Mouse (Mus musculus) heart, embryonic 11.5 days (tissue): ENCODE results near the gene Ctnnb1. TPM values are rescaled to one million over a fixed set of nuclear protein-coding genes. Genes with fewer than 3 reads are reported as not detected.

ENCODE experiments used
- ATAC-seq: fragments of 200-750 bp; cut with Nextera tagmentation; replicated peaks from 2 replicates; pipeline ENCODE4 v1.8.0; 2017; ENCODE audit warnings: moderate library complexity; ENCODE audit not compliant: insufficient number of reproducible peaks, low FRiP score, low TSS enrichment
- H3K27ac ChIP-seq: fragments of 300-500 bp; sonication (generic); 2 replicates; pipeline ENCODE4 v1.5.1; 2014; ENCODE audit warnings: mild to moderate bottlenecking, low read depth, low read length
- H3K27me3 ChIP-seq: fragments of 300-500 bp; sonication (generic); 2 replicates; pipeline ENCODE4 v1.6.1; 2014; ENCODE audit warnings: mild to moderate bottlenecking, low read length, mixed read lengths; ENCODE audit not compliant: control insufficient read depth, insufficient read depth
- H3K36me3 ChIP-seq: fragments of 300-500 bp; sonication (generic); 2 replicates; pipeline ENCODE4 v1.6.1; 2014; ENCODE audit warnings: mild to moderate bottlenecking, low read length, moderate library complexity, mixed read lengths; ENCODE audit not compliant: control insufficient read depth, insufficient read depth
- H3K4me1 ChIP-seq: fragments of 300-500 bp; sonication (generic); 2 replicates; pipeline ENCODE4 v1.6.1; 2014; ENCODE audit warnings: low read length; ENCODE audit not compliant: control insufficient read depth, insufficient read depth
- H3K4me2 ChIP-seq: fragments of 300-500 bp; sonication (generic); 2 replicates; pipeline ENCODE4 v1.6.1; 2014; ENCODE audit warnings: mild to moderate bottlenecking, moderate library complexity
- H3K4me3 ChIP-seq: fragments of 300-500 bp; sonication (generic); 2 replicates; pipeline ENCODE4 v1.5.1; 2014; ENCODE audit warnings: low read depth, low read length
- H3K9ac ChIP-seq: fragments of 300-500 bp; sonication (generic); 2 replicates; pipeline ENCODE4 v1.6.1; 2014; ENCODE audit warnings: mild to moderate bottlenecking, low read depth, low read length, moderate library complexity
- H3K9me3 ChIP-seq: fragments of 300-500 bp; sonication (generic); replicated peaks from 2 replicates; pipeline ENCODE4 v1.6.1; 2016; ENCODE audit warnings: low read length; ENCODE audit not compliant: control insufficient read depth
- WGBS: fragments of 180-500 bp; shearing (Covaris S2); extraction: QIAGEN DNeasy Blood & Tissue Kit; methylation state at CpG from one replicate; pipeline ENCODE4 v1.1.7; 2014; ENCODE audit not compliant: insufficient replicate concordance; 5-methylcytosine and 5-hydroxymethylcytosine counted together
- polyA plus RNA-seq: library from polyadenylated mRNA; unstranded; fragments of >200 nt; fragmentation: Nextera tagmentation; extraction: Ambion mirVana; gene quantifications from 2 replicates; pipeline ENCODE4 v1.2.1, GENCODE M21; 2014

Ctnnb1 gene
- polyA plus RNA-seq, 1 experiment from 2014 or later, result 433 TPM

GRCm38 (mm10) chr9:120932371-120932770, 3.4 kb downstream of the Ctnnb1 start:
- no peak overlapping the region for H3K4me3 ChIP-seq
- no peaks in the 10 kb centered on the region for H3K27me3 ChIP-seq
- 65% methylated on average over 6 of the region's 6 CpGs for WGBS
- no peak overlapping the region for H3K9ac ChIP-seq
- no peaks in the 10 kb centered on the region for H3K9me3 ChIP-seq
- no peak for ATAC-seq
- H3K27ac ChIP-seq, result 0 out of 2 replicates have a peak overlapping the region, but pooled peaks have one; percentile 94
- H3K4me1 ChIP-seq, result peaks cover 19% of the 10 kb centered on the region
- no peaks in the 10 kb centered on the region for H3K36me3 ChIP-seq
- no peak overlapping the region for H3K4me2 ChIP-seq

- Histone ChIP-seq H3K9me3 (no peaks in the 10 kb centered on the region), H3K27me3 (no peaks in the 10 kb centered on the region), H3K4me3 (peak overlapping the region; percentile 93), H3K27ac (peak overlapping the region; percentile 94), H3K36me3 (no peaks in the 10 kb centered on the region), H3K4me1 (peaks cover 25% of the 10 kb centered on the region), H3K9ac (peak overlapping the region; percentile 95), H3K4me2 (peak overlapping the region; percentile 94)
- ATAC-seq, result peak; percentile 87
- 8% methylated on average over 51 of the region's 78 CpGs for WGBS
Observed at GRCm38 (mm10) chr9:120932797-120933586, 4.0 kb downstream of the Ctnnb1 start.

GRCm38 (mm10) chr9:120933587-120933885, 4.5 kb downstream of the Ctnnb1 start:
- H3K4me2 ChIP-seq, result peak overlapping the region; percentile 94
- H3K4me1 ChIP-seq, result peaks cover 29% of the 10 kb centered on the region
- peak overlapping the region; percentile 94 for H3K27ac ChIP-seq
- H3K9me3 ChIP-seq, result no peaks in the 10 kb centered on the region
- peak overlapping the region; percentile 95 for H3K9ac ChIP-seq
- ATAC-seq, result peak; percentile 72
- WGBS, result 0% methylated on average over 34 of the region's 58 CpGs
- no peaks in the 10 kb centered on the region for H3K27me3 ChIP-seq
- no peaks in the 10 kb centered on the region for H3K36me3 ChIP-seq
- peak overlapping the region; percentile 93 for H3K4me3 ChIP-seq

- 0 out of 2 replicates have a peak, but pooled peaks have one; percentile 6 for ATAC-seq
- no peaks in the 10 kb centered on the region for H3K9me3 ChIP-seq
- WGBS, result under 1% methylated on average over 53 of the region's 57 CpGs
Observed at GRCm38 (mm10) chr9:120933886-120934758, 5.1 kb downstream of the Ctnnb1 start.

GRCm38 (mm10) chr9:120934821-120935633, 6.0 kb downstream of the Ctnnb1 start:
- H3K27me3 ChIP-seq, result no peaks in the 10 kb centered on the region

More at GRCm38 (mm10) chr9:120933886-120934758, 5.1 kb downstream of the Ctnnb1 start:
- Histone ChIP-seq H3K27ac (peak overlapping the region; percentile 94), H3K4me2 (peak overlapping the region; percentile 94), H3K27me3 (no peaks in the 10 kb centered on the region), H3K36me3 (no peaks in the 10 kb centered on the region), H3K9ac (peak overlapping the region; percentile 95), H3K4me3 (peak overlapping the region; percentile 93), H3K4me1 (peaks cover 29% of the 10 kb centered on the region)

GRCm38 (mm10) chr9:120935634-120935922, 6.6 kb downstream of the Ctnnb1 start:
- Histone ChIP-seq H3K27me3 (no peaks in the 10 kb centered on the region), H3K9ac (peak overlapping the region; percentile 95), H3K36me3 (no peaks in the 10 kb centered on the region), H3K4me3 (peak overlapping the region; percentile 93), H3K9me3 (no peaks in the 10 kb centered on the region), H3K4me2 (peak overlapping the region; percentile 94), H3K27ac (no peak overlapping the region), H3K4me1 (peaks cover 36% of the 10 kb centered on the region)
- 16% methylated on average over 4 of the region's 4 CpGs for WGBS
- no peak for ATAC-seq

More at GRCm38 (mm10) chr9:120934821-120935633, 6.0 kb downstream of the Ctnnb1 start:
- 10% methylated on average over 14 of the region's 14 CpGs for WGBS
- Histone ChIP-seq H3K9ac (peak overlapping the region; percentile 95), H3K27ac (peak overlapping the region; percentile 94), H3K4me1 (peaks cover 33% of the 10 kb centered on the region), H3K4me2 (peak overlapping the region; percentile 94), H3K9me3 (no peaks in the 10 kb centered on the region), H3K36me3 (no peaks in the 10 kb centered on the region), H3K4me3 (peak overlapping the region; percentile 93)
- ATAC-seq, result no peak

- WGBS, result 26% methylated on average over 8 of the region's 8 CpGs
- peaks cover 39% of the 10 kb centered on the region for H3K4me1 ChIP-seq
- H3K9me3 ChIP-seq, result no peaks in the 10 kb centered on the region
- no peaks in the 10 kb centered on the region for H3K27me3 ChIP-seq
- ATAC-seq, result no peak
- H3K9ac ChIP-seq, result no peak overlapping the region
- H3K27ac ChIP-seq, result no peak overlapping the region
- peak overlapping the region; percentile 94 for H3K4me2 ChIP-seq
- H3K4me3 ChIP-seq, result peak overlapping the region; percentile 93
- no peaks in the 10 kb centered on the region for H3K36me3 ChIP-seq
Observed at GRCm38 (mm10) chr9:120936351-120936750, 7.3 kb downstream of the Ctnnb1 start.

GRCm38 (mm10) chr9:120940858-120941257, 11.8 kb downstream of the Ctnnb1 start:
- no peaks in the 10 kb centered on the region for H3K36me3 ChIP-seq
- H3K9me3 ChIP-seq, result no peaks in the 10 kb centered on the region
- no peak overlapping the region for H3K4me2 ChIP-seq
- no peaks in the 10 kb centered on the region for H3K27me3 ChIP-seq
- peaks cover 53% of the 10 kb centered on the region for H3K4me1 ChIP-seq
- H3K4me3 ChIP-seq, result no peak overlapping the region
- ATAC-seq, result no peak
- no peak overlapping the region for H3K9ac ChIP-seq
- H3K27ac ChIP-seq, result no peak overlapping the region
- 90% methylated on average over 3 of the region's 3 CpGs for WGBS
